ENCODE assay signal across 15 mouse cellular contexts in genomic region chr9:40452208-40452607, GRCm38 (mm10).
DNase-seq lines count a peak whose midpoint lies in the region; ATAC-seq and TF ChIP-seq lines count a peak whose summit lies in the region.
"Had no signal": no experiment of that assay in that cellular context is flagged by ENCODE, and none has a peak within 500 bp of the region (broad histone marks: within the 10 kb centered on the region; RNA-seq: fewer than 3 reads in every experiment).

No protein-coding gene starts in this region.

- H3K4me3 ChIP-seq in forebrain, embryonic 15.5 days = no peak overlapping the region
- H3K4me3 ChIP-seq in forebrain, embryonic 14.5 days (ENCODE audit: low read depth, low read length) = no peak overlapping the region
- H3K4me3 ChIP-seq in kidney, postnatal 0 days (replicated peaks; ENCODE audit: low read depth, low read length) = no peak overlapping the region
- H3K4me3 ChIP-seq: erythroblast, embryonic 14.5 days; hindbrain, embryonic 12.5 days; kidney, embryonic 15.5 days had no signal

- peaks cover 13% of the 10 kb centered on the region for H3K4me1 ChIP-seq in forebrain, embryonic 15.5 days
- H3K4me1 ChIP-seq in forebrain, embryonic 14.5 days (ENCODE audit: control insufficient read depth, insufficient read depth, low read length) = peaks cover 7% of the 10 kb centered on the region; the same call in 1 of the 2 replicates
- peaks cover 9% of the 10 kb centered on the region for H3K4me1 ChIP-seq in kidney, postnatal 0 days (replicated peaks; ENCODE audit: insufficient read depth, low read length)

- 62% methylated on average over 5 of the region's 5 CpGs for WGBS in forebrain, embryonic 15.5 days
- WGBS in forebrain, embryonic 14.5 days = 61% methylated on average over 5 of the region's 5 CpGs
- 61% methylated on average over 5 of the region's 5 CpGs for WGBS in kidney, postnatal 0 days

- H3K9ac ChIP-seq in forebrain, embryonic 15.5 days (replicated peaks) = no peak overlapping the region
- H3K9ac ChIP-seq in forebrain, embryonic 14.5 days (ENCODE audit: low read length) = no peak overlapping the region
- H3K9ac ChIP-seq in kidney, postnatal 0 days (ENCODE audit: low read depth, low read length) = no peak overlapping the region
- H3K9ac ChIP-seq: hindbrain, embryonic 12.5 days; kidney, embryonic 15.5 days had no signal

- H3K27me3 ChIP-seq in forebrain, embryonic 15.5 days = no peaks in the 10 kb centered on the region
- H3K27me3 ChIP-seq in forebrain, embryonic 14.5 days (replicated peaks; ENCODE audit: control insufficient read depth, insufficient read depth, low read length) = peaks cover 7% of the 10 kb centered on the region; the same call in 1 of the 2 replicates
- no peaks in the 10 kb centered on the region for H3K27me3 ChIP-seq in kidney, postnatal 0 days (ENCODE audit: insufficient read depth, low read length)

- H3K4me2 ChIP-seq in forebrain, embryonic 15.5 days (replicated peaks) = peak overlapping the region; percentile 100
- no peak overlapping the region for H3K4me2 ChIP-seq in forebrain, embryonic 14.5 days (ENCODE audit: low read length)
- H3K4me2 ChIP-seq in kidney, postnatal 0 days (ENCODE audit: low read length) = no peak overlapping the region
- H3K4me2 ChIP-seq: hindbrain, embryonic 12.5 days; kidney, embryonic 15.5 days had no signal

- no peak for DNase-seq in forebrain, embryonic 14.5 days (ENCODE audit: low spot score)
- peak; percentile 34 for DNase-seq in kidney, postnatal 0 days (ENCODE audit: low spot score)
- no peak for DNase-seq in kidney, postnatal 4 days
- DNase-seq in CD4-positive helper T cell, adult 2 months (ENCODE audit: low read depth, low spot score) = peak; percentile 30
- peak; percentile 33 for DNase-seq in brain, adult 2 months (ENCODE audit: low read depth, low spot score)
- DNase-seq in frontal cortex, postnatal 36 days (ENCODE audit: low spot score in 2 of 2) = no peak
- DNase-seq: gastrocnemius, postnatal 36 days; layer of hippocampus, postnatal 36 days; thymus, postnatal 25 days had no signal

- TF ChIP-seq CTCF in kidney, postnatal 0 days (IDR thresholded peaks at IDR 0.05; ENCODE audit: low read depth) = peak; percentile 64

- no peaks in the 10 kb centered on the region for H3K9me3 ChIP-seq in forebrain, embryonic 15.5 days
- H3K9me3 ChIP-seq in forebrain, embryonic 14.5 days (replicated peaks; ENCODE audit: control insufficient read depth, low read length) = no peaks in the 10 kb centered on the region
- no peaks in the 10 kb centered on the region for H3K9me3 ChIP-seq in kidney, postnatal 0 days (replicated peaks; ENCODE audit: low read length)
- H3K9me3 ChIP-seq: hindbrain, embryonic 12.5 days; kidney, embryonic 15.5 days had no signal

- no peak overlapping the region for H3K27ac ChIP-seq in forebrain, embryonic 15.5 days (replicated peaks)
- no peak overlapping the region for H3K27ac ChIP-seq in forebrain, embryonic 14.5 days (ENCODE audit: low read depth, low read length)
- no peak overlapping the region for H3K27ac ChIP-seq in kidney, postnatal 0 days
- H3K27ac ChIP-seq: hindbrain, embryonic 12.5 days; kidney, embryonic 15.5 days; macrophage had no signal

- ATAC-seq in forebrain, embryonic 15.5 days (replicated peaks) = no peak
- no peak for ATAC-seq in forebrain, embryonic 14.5 days
- ATAC-seq in kidney, postnatal 0 days (replicated peaks; ENCODE audit: low FRiP score, low read depth) = no peak
- ATAC-seq: activated CD4-positive, CD25-positive, alpha-beta regulatory T cell, adult 4 months had no signal

- no peaks in the 10 kb centered on the region for H3K36me3 ChIP-seq in forebrain, embryonic 15.5 days
- H3K36me3 ChIP-seq in forebrain, embryonic 14.5 days (ENCODE audit: control insufficient read depth, insufficient read depth, low read length) = no peaks in the 10 kb centered on the region
- no peaks in the 10 kb centered on the region for H3K36me3 ChIP-seq in kidney, postnatal 0 days (ENCODE audit: insufficient read depth, low read length)
- H3K36me3 ChIP-seq: hindbrain, embryonic 12.5 days; kidney, embryonic 15.5 days had no signal

Comparison
In these comparisons a context has a peak if more than half of its experiments do, and no peak if none do; other contexts are left out.
1. DNase-seq: peak in kidney, postnatal 0 days (single experiment), CD4-positive helper T cell, adult 2 months (single experiment) and brain, adult 2 months (single experiment); none in forebrain, embryonic 14.5 days (single experiment), kidney, postnatal 4 days (0 of 2) and frontal cortex, postnatal 36 days (0 of 2).